Mouse (Mus musculus): ENCODE measurements around the gene Rgs13. TPM values are rescaled to one million over a fixed set of nuclear protein-coding genes. Genes with fewer than 3 reads are reported as not detected.

The Rgs13 gene
- polyA plus RNA-seq, 1 experiment: not detected

DNA sequence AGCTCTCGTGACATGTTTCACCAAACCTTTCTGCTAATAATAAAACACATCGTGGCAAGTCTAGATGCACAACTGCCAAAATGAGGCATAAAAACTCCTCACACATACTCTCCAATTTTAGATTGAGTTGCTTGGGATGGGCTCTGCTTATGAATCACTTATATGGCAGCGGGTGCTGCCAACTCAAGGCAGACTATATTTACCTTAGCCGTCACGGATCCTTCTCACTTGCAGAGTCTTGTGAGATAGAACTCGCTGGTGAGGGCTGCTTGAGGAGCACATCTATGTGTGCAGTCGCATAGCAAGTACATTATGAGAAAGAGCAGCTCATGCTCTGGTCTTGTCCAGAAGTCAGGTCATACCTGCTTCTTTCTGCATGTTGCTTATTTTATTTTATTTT is 49.2 kb downstream of the Rgs13 start:
- Histone ChIP-seq H3K36me3 (ENCODE audit: control insufficient read depth, insufficient read depth, low read length) (no peaks in the 10 kb centered on the region), H3K4me3 (ENCODE audit: extremely low read depth, insufficient read depth, insufficient read length) (no peak overlapping the region), H3K27ac (ENCODE audit: insufficient read depth, low read length) (no peak overlapping the region), H3K4me1 (ENCODE audit: control insufficient read depth, insufficient read depth, insufficient read length) (no peaks in the 10 kb centered on the region), H3K27me3 (ENCODE audit: control insufficient read depth, insufficient read depth, low read length) (no peaks in the 10 kb centered on the region)
- WGBS: 92% methylated on average over 7 of the region's 7 CpGs
- TF ChIP-seq CTCF (IDR thresholded peaks at IDR 0.05; ENCODE audit: extremely low read depth, insufficient read depth, insufficient read length, insufficient replicate concordance): no peak
- DNase-seq (ENCODE audit: low read depth in 1 of 2, low spot score in 2 of 2): no peak

DNA sequence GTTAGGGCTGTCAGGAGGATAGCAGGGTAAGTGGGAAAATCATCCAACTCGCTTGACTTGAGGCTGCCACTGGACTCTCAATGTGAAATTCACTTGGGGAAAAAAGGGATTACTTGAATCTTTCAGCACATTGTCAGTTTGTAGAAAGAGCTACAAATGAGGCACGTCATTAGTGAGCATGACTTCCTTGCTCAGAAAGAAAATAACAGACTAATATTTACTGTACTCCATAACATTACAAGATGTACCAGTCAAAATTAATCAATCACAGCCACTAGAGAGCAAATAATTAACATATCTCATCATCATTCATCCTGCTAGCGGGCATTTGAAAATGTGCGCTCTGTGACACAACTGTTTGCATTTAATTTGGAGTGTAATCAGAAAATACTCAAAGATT is 57.1 kb downstream of the Rgs13 start:
- no peak overlapping the region for H3K27ac ChIP-seq (ENCODE audit: insufficient read depth, low read length)
- no peaks in the 10 kb centered on the region for H3K36me3 ChIP-seq (ENCODE audit: control insufficient read depth, insufficient read depth, low read length)
- no peaks in the 10 kb centered on the region for H3K27me3 ChIP-seq (ENCODE audit: control insufficient read depth, insufficient read depth, low read length)
- DNase-seq (ENCODE audit: low read depth in 1 of 2, low spot score in 2 of 2): no peak
- TF ChIP-seq POLR2A (IDR thresholded peaks at IDR 0.05; ENCODE audit: low read depth, low read length) (no peak), CTCF (IDR thresholded peaks at IDR 0.05; ENCODE audit: extremely low read depth, insufficient read depth, insufficient read length, insufficient replicate concordance) (no peak)
- WGBS: 97% methylated on average over 4 of the region's 4 CpGs
- no peaks in the 10 kb centered on the region for H3K4me1 ChIP-seq (ENCODE audit: control insufficient read depth, insufficient read depth, insufficient read length)
- no peak overlapping the region for H3K4me3 ChIP-seq (ENCODE audit: extremely low read depth, insufficient read depth, insufficient read length)

DNA sequence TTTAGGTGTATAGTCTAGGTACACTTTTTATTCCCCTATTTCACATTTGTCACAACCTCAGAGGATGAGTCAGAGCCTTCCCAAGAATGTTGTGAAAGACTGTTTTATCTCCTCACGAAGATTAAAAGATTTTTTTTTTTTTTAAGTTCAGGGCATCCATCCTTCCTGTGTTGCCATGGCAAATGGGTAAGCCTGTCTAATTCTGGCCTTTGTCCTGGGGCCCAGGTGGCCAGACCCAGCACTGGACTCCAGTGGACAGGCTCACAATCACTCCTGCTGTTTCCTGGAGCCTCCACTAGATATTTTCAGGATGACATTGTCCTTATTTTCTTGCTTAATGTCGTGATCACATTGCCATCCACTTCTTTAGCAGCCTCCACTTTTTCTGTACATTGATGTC is 57.7 kb downstream of the Rgs13 start:
- H3K36me3 ChIP-seq (ENCODE audit: control insufficient read depth, insufficient read depth, low read length): no peaks in the 10 kb centered on the region
- WGBS: 57% methylated on average over 2 of the region's 2 CpGs
- no peak overlapping the region for H3K27ac ChIP-seq (ENCODE audit: insufficient read depth, low read length)
- no peaks in the 10 kb centered on the region for H3K4me1 ChIP-seq (ENCODE audit: control insufficient read depth, insufficient read depth, insufficient read length)
- no peak for TF ChIP-seq POLR2A (IDR thresholded peaks at IDR 0.05; ENCODE audit: low read depth, low read length)
- no peak for TF ChIP-seq CTCF (IDR thresholded peaks at IDR 0.05; ENCODE audit: extremely low read depth, insufficient read depth, insufficient read length, insufficient replicate concordance)
- H3K27me3 ChIP-seq (ENCODE audit: control insufficient read depth, insufficient read depth, low read length): no peaks in the 10 kb centered on the region
- no peak for DNase-seq (ENCODE audit: low read depth in 1 of 2, low spot score in 2 of 2)
- H3K4me3 ChIP-seq (ENCODE audit: extremely low read depth, insufficient read depth, insufficient read length): no peak overlapping the region

DNA sequence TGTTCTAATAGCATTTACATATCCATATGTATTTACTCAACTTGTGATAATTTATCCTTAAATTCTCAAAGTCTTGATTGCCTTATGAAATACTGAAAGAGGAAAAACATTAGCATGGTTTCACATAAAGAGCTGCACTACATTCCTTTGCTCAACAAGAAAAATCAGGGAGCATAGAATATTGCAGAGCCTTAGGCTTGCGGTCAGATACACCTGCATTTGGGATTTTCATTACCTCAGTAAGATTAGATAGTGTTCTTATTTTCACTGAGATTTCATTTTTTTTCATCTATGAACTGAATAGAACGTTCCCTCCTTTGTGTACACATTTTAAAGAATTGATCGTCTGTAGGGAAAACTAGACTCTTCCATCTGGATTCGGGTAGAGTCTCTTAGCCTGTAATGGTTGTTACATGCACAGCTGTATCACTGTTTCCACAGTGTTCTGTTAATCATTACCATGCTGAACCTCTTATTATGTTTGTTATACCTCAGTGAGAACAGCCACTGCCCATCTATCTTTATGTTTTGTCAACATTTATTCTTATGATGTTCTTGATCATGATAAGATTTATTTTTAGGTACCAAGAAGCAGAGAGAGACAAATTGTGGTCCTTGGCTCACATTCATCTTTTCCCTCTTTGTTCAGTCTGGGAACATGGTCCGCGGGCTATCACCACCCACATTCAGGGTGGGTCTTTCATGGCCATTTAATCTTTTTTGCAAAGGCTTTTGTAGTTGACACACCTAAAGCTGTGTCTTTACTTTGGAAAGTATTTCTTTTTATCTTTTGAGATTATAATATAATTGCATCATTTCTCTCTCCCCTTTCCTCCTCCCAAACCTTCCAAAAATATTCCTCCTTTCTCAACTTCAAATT is 61.1 kb downstream of the Rgs13 start:
- Histone ChIP-seq H3K27ac (ENCODE audit: insufficient read depth, low read length) (no peak overlapping the region), H3K36me3 (ENCODE audit: control insufficient read depth, insufficient read depth, low read length) (no peaks in the 10 kb centered on the region), H3K4me3 (ENCODE audit: extremely low read depth, insufficient read depth, insufficient read length) (no peak overlapping the region), H3K27me3 (ENCODE audit: control insufficient read depth, insufficient read depth, low read length) (no peaks in the 10 kb centered on the region), H3K4me1 (ENCODE audit: control insufficient read depth, insufficient read depth, insufficient read length) (no peaks in the 10 kb centered on the region)
- 95% methylated on average over 6 of the region's 6 CpGs for WGBS
- TF ChIP-seq CTCF (IDR thresholded peaks at IDR 0.05; ENCODE audit: extremely low read depth, insufficient read depth, insufficient read length, insufficient replicate concordance) (no peak), POLR2A (IDR thresholded peaks at IDR 0.05; ENCODE audit: low read depth, low read length) (no peak)
- no peak for DNase-seq (ENCODE audit: low read depth in 1 of 2, low spot score in 2 of 2)

DNA sequence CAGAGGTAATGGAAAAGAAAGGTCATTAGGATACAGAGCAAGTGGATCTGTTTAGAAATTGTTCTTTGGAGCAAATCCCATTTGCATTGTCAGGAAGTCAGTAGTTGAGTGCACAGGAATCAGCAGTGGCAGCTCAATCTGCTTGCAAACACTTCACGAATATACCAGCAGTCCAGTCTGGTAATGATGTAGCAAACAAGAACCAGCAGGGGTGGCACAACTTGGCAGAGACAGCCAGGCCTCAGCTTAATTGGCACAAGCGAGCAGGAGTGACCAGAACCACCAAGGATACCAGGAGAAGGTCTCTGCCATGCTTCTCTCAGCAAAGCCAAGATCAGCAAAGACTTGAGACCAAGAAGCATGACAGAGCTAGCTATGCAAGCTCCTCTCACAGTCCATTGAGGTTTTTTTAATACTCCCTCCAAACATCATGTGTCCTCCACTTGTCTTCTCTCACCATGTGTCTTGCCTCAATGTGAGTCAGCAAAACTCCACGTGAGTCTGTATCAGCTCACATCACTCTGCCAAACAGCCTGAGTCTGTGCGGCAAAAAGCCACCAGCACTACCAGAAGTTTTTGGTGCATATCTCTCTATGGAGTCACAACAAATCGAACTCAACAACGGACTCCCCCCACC is 63.6 kb downstream of the Rgs13 start:
- TF ChIP-seq POLR2A (IDR thresholded peaks at IDR 0.05; ENCODE audit: low read depth, low read length) (no peak), CTCF (IDR thresholded peaks at IDR 0.05; ENCODE audit: extremely low read depth, insufficient read depth, insufficient read length, insufficient replicate concordance) (no peak)
- 72% methylated on average over 6 of the region's 6 CpGs for WGBS
- Histone ChIP-seq H3K4me1 (ENCODE audit: control insufficient read depth, insufficient read depth, insufficient read length) (no peaks in the 10 kb centered on the region), H3K36me3 (ENCODE audit: control insufficient read depth, insufficient read depth, low read length) (no peaks in the 10 kb centered on the region), H3K27me3 (ENCODE audit: control insufficient read depth, insufficient read depth, low read length) (no peaks in the 10 kb centered on the region), H3K27ac (ENCODE audit: insufficient read depth, low read length) (no peak overlapping the region), H3K4me3 (ENCODE audit: extremely low read depth, insufficient read depth, insufficient read length) (no peak overlapping the region)
- DNase-seq (ENCODE audit: low read depth in 1 of 2, low spot score in 2 of 2): no peak

DNA sequence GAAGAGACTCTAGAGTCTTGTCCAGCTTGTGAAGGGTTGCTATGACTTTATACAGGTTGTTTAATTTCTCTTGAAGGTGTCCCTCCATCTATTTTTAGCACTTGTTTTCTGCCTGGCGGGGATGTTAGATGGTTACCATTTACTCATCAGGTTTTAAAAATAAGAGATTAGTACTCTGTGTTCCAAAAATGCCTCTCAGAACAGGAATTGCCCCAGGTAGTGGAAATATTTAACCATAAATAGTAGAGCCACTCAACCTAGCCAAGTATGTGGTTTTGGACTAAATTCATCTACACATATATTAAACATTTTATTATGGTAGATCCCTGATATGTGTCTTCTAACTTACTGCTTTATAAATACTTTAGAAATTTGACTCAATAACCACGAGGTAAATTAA is 64.2 kb downstream of the Rgs13 start:
- Histone ChIP-seq H3K27me3 (ENCODE audit: control insufficient read depth, insufficient read depth, low read length) (no peaks in the 10 kb centered on the region), H3K4me1 (ENCODE audit: control insufficient read depth, insufficient read depth, insufficient read length) (no peaks in the 10 kb centered on the region), H3K4me3 (ENCODE audit: extremely low read depth, insufficient read depth, insufficient read length) (no peak overlapping the region), H3K27ac (ENCODE audit: insufficient read depth, low read length) (no peak overlapping the region), H3K36me3 (ENCODE audit: control insufficient read depth, insufficient read depth, low read length) (no peaks in the 10 kb centered on the region)
- TF ChIP-seq POLR2A (IDR thresholded peaks at IDR 0.05; ENCODE audit: low read depth, low read length) (no peak), CTCF (IDR thresholded peaks at IDR 0.05; ENCODE audit: extremely low read depth, insufficient read depth, insufficient read length, insufficient replicate concordance) (no peak)
- no peak for DNase-seq (ENCODE audit: low read depth in 1 of 2, low spot score in 2 of 2)
- 70% methylated on average over 2 of the region's 2 CpGs for WGBS
